Mouse (Mus musculus) liver, adult 2 months (tissue): ENCODE results near the gene Gcc2.
"Not testable (repeated sequence)": the region's sequence is repeated elsewhere in the genome, so short reads cannot be mapped to it uniquely, and the experiment has no call there.

Source experiments
- CTCF ChIP-seq: fragments of 200-500 bp; IDR thresholded peaks from 2 replicates; pipeline ENCODE4 v1.5.1; 2011; ENCODE audit warnings: low read depth, low read length, control low read depth
- POLR2A ChIP-seq: fragments of 200-500 bp; IDR thresholded peaks from 2 replicates; pipeline ENCODE4 v1.6.1; 2011; ENCODE audit warnings: low read length, control low read depth; ENCODE audit not compliant: insufficient read depth; ENCODE audit errors: extremely low read depth

DNA sequence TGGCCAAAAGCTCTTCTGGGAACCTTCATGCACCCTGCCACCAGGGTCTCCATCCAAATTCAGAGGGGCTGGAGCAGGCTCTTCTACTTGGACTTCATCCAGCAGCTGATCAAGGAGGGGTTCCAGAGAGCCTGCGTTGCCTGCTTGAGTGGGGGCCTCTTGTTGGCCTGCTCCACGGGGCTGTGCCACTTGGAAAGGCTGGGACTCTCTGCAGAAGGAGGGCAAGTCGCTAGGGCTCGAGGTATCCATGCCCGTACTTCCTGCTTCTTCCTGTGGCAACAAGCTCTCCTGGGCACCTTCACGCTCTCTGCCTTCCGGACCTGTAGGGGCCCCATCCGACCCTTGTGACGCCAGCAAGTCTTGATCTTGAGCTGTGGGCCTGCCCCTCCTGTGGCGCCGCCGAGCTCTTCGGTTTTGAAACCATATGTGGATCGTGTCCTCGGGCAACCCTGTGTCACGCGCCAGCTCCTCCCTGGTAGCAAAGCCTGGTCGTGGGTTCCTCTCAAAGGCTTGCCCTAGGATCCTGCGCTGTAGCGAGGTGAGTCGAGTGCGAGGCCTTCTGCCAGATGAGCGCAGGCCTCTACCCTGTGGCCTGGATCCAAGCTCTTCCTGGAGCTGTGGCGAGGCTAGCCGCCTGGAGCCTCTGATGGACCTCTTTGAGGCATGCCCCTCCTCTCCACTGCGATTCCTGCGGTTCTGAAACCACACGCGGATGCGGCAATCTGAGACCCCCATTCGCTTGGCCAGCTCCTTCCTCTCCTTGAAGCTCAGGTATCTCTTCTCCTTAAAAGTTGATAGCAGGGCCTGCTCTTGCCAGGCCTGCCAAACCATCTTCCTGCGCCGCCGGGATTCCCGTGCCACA lies 23.3 kb upstream of the Gcc2 start:
- not testable (repeated sequence) for TF ChIP-seq POLR2A, CTCF
